Mouse (Mus musculus): ENCODE measurements around the gene Gm5941.
"Not testable (repeated sequence)": the region's sequence is repeated elsewhere in the genome, so short reads cannot be mapped to it uniquely, and the experiment has no call there.

The Gm5941 gene

DNA sequence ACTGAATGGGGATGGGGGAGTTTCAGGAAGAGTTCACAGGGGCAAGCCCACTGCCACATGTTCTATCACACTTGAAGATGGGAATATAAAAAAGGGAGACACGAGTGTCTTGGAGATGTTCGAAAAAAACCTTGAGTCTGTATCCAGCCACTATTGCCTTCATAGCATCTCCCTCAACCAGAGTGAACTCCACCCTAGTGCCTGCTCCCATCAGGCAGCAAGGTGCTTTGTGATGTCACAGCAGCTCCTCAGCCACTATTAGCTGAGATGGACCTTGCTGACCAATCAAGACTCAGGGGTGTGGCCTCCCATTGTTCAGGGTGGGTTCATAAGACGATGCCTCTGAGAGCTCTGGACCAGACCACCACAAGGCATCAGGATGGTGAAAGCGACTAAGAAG lies at the start of gene Gm5941:
Gene Gm5941 (plus strand): TSS at position 301 of the 400 bp plus-strand sequence.
- H3K36me3 ChIP-seq (ENCODE audit: control insufficient read depth, insufficient read depth, low read length, poor library complexity, severe bottlenecking); DNase-seq (ENCODE audit: low read depth, low spot score); H3K27me3 ChIP-seq (ENCODE audit: control insufficient read depth, insufficient read depth, low read length, poor library complexity, severe bottlenecking): not testable (repeated sequence)

DNA sequence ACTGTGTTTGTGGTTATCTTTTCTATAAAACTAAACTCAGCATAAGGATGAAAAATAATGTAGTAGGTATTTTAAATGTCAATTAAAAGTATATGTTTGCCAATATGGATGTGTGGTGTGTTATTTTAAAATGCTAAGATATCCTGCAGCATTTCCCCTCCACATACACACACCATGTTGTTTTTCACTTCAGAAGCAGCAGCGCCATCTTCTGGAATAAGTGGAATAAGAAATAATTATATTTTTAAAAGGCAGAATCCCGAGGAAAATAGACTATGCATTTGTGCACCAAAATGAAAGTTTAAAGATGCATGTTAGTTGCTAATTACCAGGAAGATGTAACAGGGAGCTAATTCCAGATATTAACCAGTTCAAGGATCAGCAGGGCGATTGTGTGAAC lies 29.3 kb upstream of the Gm5941 start:
- no peak for DNase-seq (ENCODE audit: low read depth, low spot score)
- Histone ChIP-seq H3K27me3 (ENCODE audit: control insufficient read depth, insufficient read depth, low read length, poor library complexity, severe bottlenecking) (no peaks in the 10 kb centered on the region), H3K36me3 (ENCODE audit: control insufficient read depth, insufficient read depth, low read length, poor library complexity, severe bottlenecking) (no peaks in the 10 kb centered on the region)

- Histone ChIP-seq H3K36me3 (ENCODE audit: control insufficient read depth, insufficient read depth, low read length, poor library complexity, severe bottlenecking) (no peaks in the 10 kb centered on the region), H3K27me3 (ENCODE audit: control insufficient read depth, insufficient read depth, low read length, poor library complexity, severe bottlenecking) (no peaks in the 10 kb centered on the region)
- DNase-seq (ENCODE audit: low read depth, low spot score) = no peak
Observed at GRCm38 (mm10) chrX:92464773-92465172, 25.0 kb upstream of the Gm5941 start.

- DNase-seq (ENCODE audit: low read depth, low spot score) = no peak
- Histone ChIP-seq H3K36me3 (ENCODE audit: control insufficient read depth, insufficient read depth, low read length, poor library complexity, severe bottlenecking) (no peaks in the 10 kb centered on the region), H3K27me3 (ENCODE audit: control insufficient read depth, insufficient read depth, low read length, poor library complexity, severe bottlenecking) (no peaks in the 10 kb centered on the region)
Observed at GRCm38 (mm10) chrX:92498254-92498653, 8.5 kb downstream of the Gm5941 start.

DNA sequence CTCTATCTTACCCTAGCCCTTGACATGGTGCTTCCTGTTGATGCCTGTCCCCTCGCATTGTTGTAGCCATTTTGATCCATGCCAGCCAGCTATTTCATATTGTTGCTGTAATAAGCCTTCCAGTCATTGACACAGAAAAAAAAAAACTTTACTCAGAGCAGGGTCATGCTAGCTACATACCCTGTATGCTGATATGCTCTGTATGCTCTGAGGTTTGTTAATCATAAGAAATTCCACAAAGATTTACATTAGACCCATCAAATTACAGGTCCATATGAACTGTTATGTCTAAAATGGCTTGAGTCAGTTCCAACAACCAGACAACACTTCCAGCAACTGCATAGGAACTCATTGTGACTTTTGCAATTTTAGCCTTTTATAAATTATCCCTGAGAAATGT lies 38.1 kb downstream of the Gm5941 start:
- DNase-seq (ENCODE audit: low read depth, low spot score) = no peak
- no peaks in the 10 kb centered on the region for H3K36me3 ChIP-seq (ENCODE audit: control insufficient read depth, insufficient read depth, low read length, poor library complexity, severe bottlenecking)
- H3K27me3 ChIP-seq (ENCODE audit: control insufficient read depth, insufficient read depth, low read length, poor library complexity, severe bottlenecking) = no peaks in the 10 kb centered on the region
